Mouse (Mus musculus) stomach, postnatal 0 days (tissue): Measurements from ENCODE around the gene Gm10563. TPM values are rescaled to one million over a fixed set of nuclear protein-coding genes. Genes with fewer than 3 reads are reported as not detected.
"Not testable (repeated sequence)": the region's sequence is repeated elsewhere in the genome, so short reads cannot be mapped to it uniquely, and the experiment has no call there.

ENCODE experiments used
- ATAC-seq: fragments of 200-750 bp; cut with Nextera tagmentation; 2 replicates; pipeline ENCODE4 v1.8.0; 2017; ENCODE audit not compliant: low FRiP score, low TSS enrichment
- DNase-seq: peaks from one replicate; pipeline ENCODE4 v3.0.0-alpha.2; 2016; ENCODE audit warnings: low spot score
- H3K27ac ChIP-seq: fragments of 300-500 bp; sonication (generic); replicated peaks from 2 replicates; pipeline ENCODE4 v1.5.1; 2014; ENCODE audit warnings: mild to moderate bottlenecking, control low read depth
- H3K27me3 ChIP-seq: fragments of 300-500 bp; sonication (generic); 2 replicates; pipeline ENCODE4 v1.6.1; 2014; ENCODE audit warnings: low read length; ENCODE audit not compliant: control insufficient read depth, insufficient read depth
- H3K36me3 ChIP-seq: fragments of 300-500 bp; sonication (generic); 2 replicates; pipeline ENCODE4 v1.6.1; 2014; ENCODE audit warnings: low read length, mixed read lengths; ENCODE audit not compliant: control insufficient read depth, insufficient read depth
- H3K4me1 ChIP-seq: fragments of 300-500 bp; sonication (generic); replicated peaks from 2 replicates; pipeline ENCODE4 v1.6.1; 2014; ENCODE audit warnings: antibody characterized with exemption; ENCODE audit not compliant: control insufficient read depth, insufficient read depth
- H3K4me2 ChIP-seq: fragments of 300-500 bp; sonication (generic); replicated peaks from 2 replicates; pipeline ENCODE4 v1.6.1; 2014; ENCODE audit warnings: low read depth, mild to moderate bottlenecking, control low read depth, moderate library complexity
- H3K4me3 ChIP-seq: fragments of 300-500 bp; sonication (generic); 2 replicates; pipeline ENCODE4 v1.5.1; 2014; ENCODE audit warnings: low read depth, low read length, control low read depth
- H3K9ac ChIP-seq: fragments of 300-500 bp; sonication (generic); 2 replicates; pipeline ENCODE4 v1.6.1; 2014; ENCODE audit warnings: mild to moderate bottlenecking, low read length, control low read depth, mixed read lengths
- H3K9me3 ChIP-seq: fragments of 300-500 bp; sonication (generic); 2 replicates; pipeline ENCODE4 v1.6.1; 2016; ENCODE audit warnings: low read length; ENCODE audit not compliant: control insufficient read depth
- CTCF ChIP-seq: IDR thresholded peaks from 2 replicates; pipeline ENCODE4 v1.5.1; 2016; ENCODE audit warnings: antibody characterized with exemption, low read depth, mild to moderate bottlenecking, moderate library complexity
- EP300 ChIP-seq: optimal IDR thresholded peaks from 2 replicates; pipeline ENCODE3; 2016; ENCODE audit warnings: antibody characterized with exemption
- WGBS: fragments of 180-500 bp; shearing (Covaris S2); extraction: QIAGEN DNeasy Blood & Tissue Kit; methylation state at CpG from one replicate; pipeline ENCODE4 v1.1.7; 2014; 5-methylcytosine and 5-hydroxymethylcytosine counted together
- polyA plus RNA-seq: library from polyadenylated mRNA; unstranded; fragments of >200 nt; fragmentation: Nextera tagmentation; extraction: Ambion mirVana; gene quantifications from 2 replicates; pipeline ENCODE4 v1.2.1, GENCODE M21; 2015

Gm10563 gene
- not detected in 2 replicates for polyA plus RNA-seq

- H3K4me1 ChIP-seq, H3K4me2 ChIP-seq, H3K4me3 ChIP-seq, H3K27me3 ChIP-seq, ATAC-seq, H3K9ac ChIP-seq, H3K9me3 ChIP-seq, H3K27ac ChIP-seq, DNase-seq: not testable (repeated sequence)
- peaks cover 45% of the 10 kb centered on the region for H3K36me3 ChIP-seq
- 98% methylated on average over 2 of the region's 2 CpGs for WGBS
Measured at GRCm38 (mm10) chr4:155645308-155645707, at the start of gene Gm10563. Gm10563 (minus strand) TSS chr4:155645408.

- ATAC-seq: peak; percentile 73
- H3K27ac ChIP-seq: peak overlapping the region; percentile 65
- H3K9me3 ChIP-seq: no peaks in the 10 kb centered on the region
Measured at GRCm38 (mm10) chr4:155694482-155695401, 49.5 kb upstream of the Gm10563 start.

GRCm38 (mm10) chr4:155694111-155694481, 48.9 kb upstream of the Gm10563 start, which contains the start of gene Fndc10:
Fndc10 (plus strand) TSS chr4:155694342.
- H3K4me3 ChIP-seq: peak within 1 kb of the TSS; percentile 63
- DNase-seq (peak; percentile 69), ATAC-seq (peak; percentile 68)
- H3K9ac ChIP-seq: peak within 1 kb of the TSS; percentile 78
- no peaks in the 10 kb centered on the region for H3K36me3 ChIP-seq
- H3K27me3 ChIP-seq: no peaks in the 10 kb centered on the region
- TF ChIP-seq EP300: no peak
- TF ChIP-seq CTCF: peak; percentile 35
- H3K4me2 ChIP-seq: peak within 1 kb of the TSS; percentile 89
- H3K4me1 ChIP-seq: peaks cover 5% of the 10 kb centered on the region
- H3K9me3 ChIP-seq: no peaks in the 10 kb centered on the region
- H3K27ac ChIP-seq: peak within 1 kb of the TSS; percentile 65
- WGBS: under 1% methylated on average over 25 of the region's 47 CpGs

More at GRCm38 (mm10) chr4:155694482-155695401, 49.5 kb upstream of the Gm10563 start:
- DNase-seq: peak; percentile 74
- peak overlapping the region; percentile 89 for H3K4me2 ChIP-seq
- H3K27me3 ChIP-seq: no peaks in the 10 kb centered on the region
- no peaks in the 10 kb centered on the region for H3K36me3 ChIP-seq
- 1% methylated on average over 82 of the region's 92 CpGs for WGBS
- no peak for TF ChIP-seq EP300
- TF ChIP-seq CTCF: peak; percentile 62
- H3K4me1 ChIP-seq: peaks cover 5% of the 10 kb centered on the region
- peak overlapping the region; percentile 78 for H3K9ac ChIP-seq
- H3K4me3 ChIP-seq: peak overlapping the region; percentile 63

- Histone ChIP-seq H3K9me3 (no peaks in the 10 kb centered on the region), H3K27ac (no peak overlapping the region), H3K27me3 (no peaks in the 10 kb centered on the region), H3K9ac (no peak overlapping the region), H3K4me3 (no peak overlapping the region), H3K4me1 (peaks cover 5% of the 10 kb centered on the region), H3K36me3 (no peaks in the 10 kb centered on the region), H3K4me2 (no peak overlapping the region)
- no peak for ATAC-seq
- 100% methylated on average over 3 of the region's 3 CpGs for WGBS
- TF ChIP-seq CTCF (no peak), EP300 (no peak)
- DNase-seq: no peak
Measured at GRCm38 (mm10) chr4:155692421-155692820, 47.2 kb upstream of the Gm10563 start.

DNA sequence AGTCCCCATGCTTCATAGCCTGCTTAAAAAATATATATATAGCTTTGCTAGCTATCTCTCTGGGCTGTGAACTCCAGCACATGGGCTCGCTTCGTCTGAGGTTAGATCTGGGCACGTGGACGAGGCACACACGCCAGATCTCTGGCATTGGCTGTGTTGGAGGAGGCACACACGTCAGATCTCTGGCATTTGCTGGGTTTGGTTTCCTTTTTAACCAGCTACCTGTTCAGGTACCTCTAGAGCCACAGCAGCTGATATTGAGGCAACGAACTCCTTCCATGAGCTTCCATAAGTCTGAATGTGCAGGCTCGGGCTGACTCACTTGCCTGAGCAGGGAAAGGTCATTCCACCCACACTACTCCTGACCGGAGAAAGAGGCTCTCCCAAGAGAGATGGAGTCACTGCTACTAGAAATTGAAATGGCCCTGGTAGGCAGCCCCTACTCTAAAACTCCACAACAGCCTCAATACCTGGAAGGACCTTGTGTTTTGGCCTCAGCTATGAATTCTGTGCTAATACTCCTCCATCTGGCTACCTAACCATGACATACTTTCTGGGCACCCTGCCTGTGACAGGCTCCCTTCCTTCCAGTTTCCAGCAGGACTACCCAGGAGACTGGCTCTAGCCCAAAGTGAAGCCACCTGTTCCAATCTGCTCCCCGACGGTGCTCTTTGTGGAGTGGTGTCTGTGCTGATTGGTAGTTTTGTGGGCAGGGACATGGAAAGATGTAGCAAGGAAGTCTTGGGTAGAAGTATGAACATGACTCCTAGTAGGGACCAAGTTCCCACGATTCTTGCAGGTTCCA, 45.6 kb upstream of the Gm10563 start:
- TF ChIP-seq EP300 (no peak), CTCF (no peak)
- H3K4me3 ChIP-seq: no peak overlapping the region
- no peak overlapping the region for H3K4me2 ChIP-seq
- no peaks in the 10 kb centered on the region for H3K9me3 ChIP-seq
- H3K27ac ChIP-seq: no peak overlapping the region
- 74% methylated on average over 12 of the region's 12 CpGs for WGBS
- no peaks in the 10 kb centered on the region for H3K27me3 ChIP-seq
- DNase-seq (no peak), ATAC-seq (no peak)
- peaks cover 5% of the 10 kb centered on the region for H3K4me1 ChIP-seq
- no peaks in the 10 kb centered on the region for H3K36me3 ChIP-seq
- H3K9ac ChIP-seq: no peak overlapping the region

GRCm38 (mm10) chr4:155687764-155688163, 42.6 kb upstream of the Gm10563 start:
- peak; percentile 65 for ATAC-seq
- not testable (repeated sequence) for H3K9ac ChIP-seq, H3K4me2 ChIP-seq, H3K36me3 ChIP-seq, H3K9me3 ChIP-seq, H3K4me1 ChIP-seq, H3K4me3 ChIP-seq, H3K27me3 ChIP-seq
- peak; percentile 58 for DNase-seq
- H3K27ac ChIP-seq: peak overlapping the region; percentile 74
- 54% methylated on average over 4 of the region's 4 CpGs for WGBS

GRCm38 (mm10) chr4:155683670-155684277, 38.6 kb upstream of the Gm10563 start:
- 86% methylated on average over 16 of the region's 19 CpGs for WGBS

More at GRCm38 (mm10) chr4:155683670-155684277, 38.6 kb upstream of the Gm10563 start:
- H3K9me3 ChIP-seq, H3K27me3 ChIP-seq, DNase-seq, H3K36me3 ChIP-seq, H3K9ac ChIP-seq, H3K4me2 ChIP-seq, H3K4me3 ChIP-seq, ATAC-seq, H3K4me1 ChIP-seq, H3K27ac ChIP-seq: not testable (repeated sequence)
